22 mouse cellular contexts compared by ENCODE assay signal in genomic region chr14:118426562-118426961, GRCm38 (mm10).
DNase-seq lines count a peak whose midpoint lies in the region; TF ChIP-seq lines count a peak whose summit lies in the region.
"Had no signal": no experiment of that assay in that cellular context is flagged by ENCODE, and none has a peak within 500 bp of the region (broad histone marks: within the 10 kb centered on the region; RNA-seq: fewer than 3 reads in every experiment).

No protein-coding gene starts in this region.

- H3K4me2 ChIP-seq in CH12.LX (ENCODE audit: insufficient read depth, low read depth, poor library complexity, severe bottlenecking): no peak overlapping the region

- H3K4me3 ChIP-seq in C2C12 (ENCODE audit: insufficient read depth, poor library complexity, severe bottlenecking) (no peak overlapping the region), CH12.LX (replicated peaks in 1 of 3; ENCODE audit: low read depth in 2 of 3, low read length in 2 of 3, poor library complexity in 1 of 3) (no peak overlapping the region), MEL (ENCODE audit: control insufficient read depth in 1 of 2, insufficient read depth in 1 of 2, low read depth in 2 of 2, low read length in 2 of 2) (no peak overlapping the region)

- H3K27me3 ChIP-seq in C2C12 (ENCODE audit: control insufficient read depth, insufficient read depth, insufficient read length) (peaks cover 3% of the 10 kb centered on the region), CH12.LX (replicated peaks) (no peaks in the 10 kb centered on the region), MEL (ENCODE audit: control insufficient read depth in 1 of 2, insufficient read depth in 2 of 2, low read length in 2 of 2) (no peaks in the 10 kb centered on the region)

- intact Hi-C loops in heart, postnatal 25 days (cut with DNase I): no loop called here

- in situ Hi-C loops in CH12.LX (cut with MboI; ENCODE audit: low pct_ligation_motif_present, low pct_unique_long_range_greater_than_20kb, low sequenced_read_pairs): no loop called here

- dilution Hi-C loops in CH12.LX (cut with MboI; ENCODE audit: extremely low pct_ligation_motif_present, extremely low pct_unique_long_range_greater_than_20kb, low sequenced_read_pairs): no loop called here

- H3K36me3 ChIP-seq in C2C12 (ENCODE audit: control insufficient read depth, insufficient read depth) (no peaks in the 10 kb centered on the region), CH12.LX (replicated peaks in 1 of 2; ENCODE audit: control insufficient read depth in 1 of 2, insufficient read depth in 1 of 2, low read length in 1 of 2) (no peaks in the 10 kb centered on the region), MEL (ENCODE audit: control insufficient read depth in 1 of 2, insufficient read depth in 2 of 2, low read length in 2 of 2) (no peaks in the 10 kb centered on the region)
- H3K36me3 ChIP-seq: G1E had no signal

- TF ChIP-seq CTCF in C2C12 (IDR thresholded peaks at IDR 0.05; ENCODE audit: control insufficient read depth, insufficient read depth, insufficient read length) (no peak), CH12.LX (conservative IDR thresholded peaks at IDR 0.05 in 1 of 2, IDR thresholded peaks at IDR 0.05 in 1 of 2; ENCODE audit: low read depth in 2 of 2, low read length in 2 of 2) (no peak), MEL (IDR thresholded peaks at IDR 0.05 in 2 of 3, conservative IDR thresholded peaks at IDR 0.05 in 1 of 3; ENCODE audit: control insufficient read depth in 1 of 3, insufficient read depth in 1 of 3, low read depth in 2 of 3, low read length in 3 of 3, poor library complexity in 1 of 3, severe bottlenecking in 1 of 3) (no peak)

- TF ChIP-seq POLR2A in CH12.LX (IDR thresholded peaks at IDR 0.05; ENCODE audit: low read depth, low read length) (no peak), MEL (IDR thresholded peaks at IDR 0.05; ENCODE audit: control insufficient read depth in 1 of 2, insufficient read depth in 1 of 2, low read depth in 1 of 2, low read length in 2 of 2, poor library complexity in 1 of 2) (no peak)

- H3K9ac ChIP-seq in CH12.LX (ENCODE audit: insufficient read depth, low read depth) (no peak overlapping the region), MEL (ENCODE audit: control insufficient read depth, low read depth, low read length, poor library complexity, severe bottlenecking) (no peak overlapping the region)

- no peak overlapping the region for H3ac ChIP-seq in C2C12 (ENCODE audit: control insufficient read depth, insufficient read length, low read depth)

- H3K79me2 ChIP-seq in C2C12 (ENCODE audit: control insufficient read depth, insufficient read depth) (no peaks in the 10 kb centered on the region), CH12.LX (replicated peaks; ENCODE audit: control insufficient read depth, extremely low read depth, insufficient read depth, poor library complexity, severe bottlenecking) (no peaks in the 10 kb centered on the region), MEL (ENCODE audit: control insufficient read depth, insufficient read depth, low read length, poor library complexity) (no peaks in the 10 kb centered on the region)

- no peaks in the 10 kb centered on the region for H3K79me3 ChIP-seq in C2C12 (ENCODE audit: low read depth)

- H3K9me3 ChIP-seq in CH12.LX (replicated peaks; ENCODE audit: low read length): no peaks in the 10 kb centered on the region
- no peaks in the 10 kb centered on the region for H3K9me3 ChIP-seq in MEL (replicated peaks; ENCODE audit: insufficient read depth, low read length)
- H3K9me3 ChIP-seq: G1E had no signal

- TF ChIP-seq RAD21 in CH12.LX (IDR thresholded peaks at IDR 0.05; ENCODE audit: low read depth, low read length): no peak
- no peak for TF ChIP-seq RAD21 in MEL (IDR thresholded peaks at IDR 0.05; ENCODE audit: low read depth, low read length)

- TF ChIP-seq EP300 in CH12.LX (IDR thresholded peaks at IDR 0.05; ENCODE audit: low read length): no peak
- TF ChIP-seq EP300 in MEL (IDR thresholded peaks at IDR 0.05; ENCODE audit: low read depth in 1 of 2, low read length in 2 of 2): no peak

- H3K4me1 ChIP-seq in CH12.LX (ENCODE audit: control insufficient read depth in 1 of 2, insufficient read depth in 2 of 2): peaks cover 3 to 20% of the 10 kb centered on the region in 2 experiments; a peak in 3 of 4 replicates
- H3K4me1 ChIP-seq in MEL (ENCODE audit: control insufficient read depth in 1 of 2, insufficient read depth in 2 of 2, low read length in 2 of 2): 0 out of 4 replicates have a peak, but pooled peaks cover 0 to 3% of the 10 kb centered on the region in 2 experiments

- DNase-seq in heart, adult 11 months: peak; percentile 54
- DNase-seq in heart, postnatal 25 days (ENCODE audit: low spot score): no peak
- DNase-seq in CH12.LX (ENCODE audit: extremely low read depth) (no peak), MEL (ENCODE audit: low read depth, low spot score) (no peak)
- no peak for DNase-seq in adrenal gland, adult 2 months
- no peak for DNase-seq in adrenal gland, adult 18-20 months (ENCODE audit: low spot score in 2 of 2)
- DNase-seq in right cerebral cortex, postnatal 4 days: no peak
- DNase-seq: adrenal gland, adult 8-10 months; adrenal gland, postnatal 10 days; adrenal gland, postnatal 14 days; adrenal gland, postnatal 25 days; adrenal gland, postnatal 36 days; B cell, adult 2 months; cerebellum, adult 11 months; cerebellum, adult 11-12 months; cerebellum, adult 18-20 months; cerebellum, adult 2 months; cerebellum, adult 8-10 months; cerebellum, adult 9-10 months; cerebellum, adult 9-11 months had no signal

- no peak overlapping the region for H3K27ac ChIP-seq in CH12.LX (ENCODE audit: insufficient read depth, low read depth)
- no peak overlapping the region for H3K27ac ChIP-seq in MEL (ENCODE audit: control insufficient read depth, low read depth, low read length)

TF ChIP-seq in C2C12, 6 proteins besides CTCF, POLR2A, EP300 and RAD21:
- TF ChIP-seq MYOG (IDR thresholded peaks at IDR 0.05; ENCODE audit: control insufficient read depth, extremely low read depth, insufficient read length) (no peak), FOSL1 (IDR thresholded peaks at IDR 0.05; ENCODE audit: insufficient read depth, low read length, poor library complexity, severe bottlenecking) (no peak), CEBPB (IDR thresholded peaks at IDR 0.05; ENCODE audit: low read depth) (no peak), MYOD1 (IDR thresholded peaks at IDR 0.05; ENCODE audit: control insufficient read depth, insufficient read length, low read depth) (no peak), USF1 (IDR thresholded peaks at IDR 0.05; ENCODE audit: low read depth) (peak; percentile 15), MAX (IDR thresholded peaks at IDR 0.05) (no peak)

TF ChIP-seq in CH12.LX, 34 proteins besides CTCF, POLR2A, EP300 and RAD21:
- no peak for TF ChIP-seq CHD2 (IDR thresholded peaks at IDR 0.05; ENCODE audit: low read length)
- TF ChIP-seq JUN (IDR thresholded peaks at IDR 0.05; ENCODE audit: insufficient read depth, low read depth, low read length): no peak
- peak; percentile 27; the same call in 1 of the 2 replicates for TF ChIP-seq USF2 (conservative IDR thresholded peaks at IDR 0.05; ENCODE audit: low read depth, low read length)
- peak; percentile 31; the same call in 1 of the 2 replicates for TF ChIP-seq USF1 (IDR thresholded peaks at IDR 0.05; ENCODE audit: low read depth, low read length)
- no peak for TF ChIP-seq TCF12 (IDR thresholded peaks at IDR 0.05; ENCODE audit: low read depth, low read length)
- TF ChIP-seq E2F4 (IDR thresholded peaks at IDR 0.05; ENCODE audit: insufficient replicate concordance, low read depth, low read length): no peak
- no peak for TF ChIP-seq SMC3 (IDR thresholded peaks at IDR 0.05; ENCODE audit: low read depth, low read length)
- TF ChIP-seq BHLHE40 (IDR thresholded peaks at IDR 0.05; ENCODE audit: low read depth, low read length): 0 out of 2 replicates have a peak, but pooled peaks have one; percentile 11

TF ChIP-seq in MEL, 35 proteins besides CTCF, POLR2A, EP300 and RAD21:
- TF ChIP-seq ZMIZ1 (IDR thresholded peaks at IDR 0.05; ENCODE audit: low read depth, low read length): no peak
- peak; percentile 66 for TF ChIP-seq USF1 (IDR thresholded peaks at IDR 0.05; ENCODE audit: low read depth, low read length)
- peak in 1 of 2 experiments; percentile 38; a peak in 1 of 4 replicates for TF ChIP-seq USF2 (IDR thresholded peaks at IDR 0.05; ENCODE audit: borderline replicate concordance in 1 of 2, insufficient read depth in 1 of 2, low read depth in 1 of 2, low read length in 2 of 2)
- TF ChIP-seq ETS1 (IDR thresholded peaks at IDR 0.05; ENCODE audit: low read depth, low read length): no peak
